Mouse (Mus musculus) lung, adult 2 months (tissue): ENCODE measurements around the gene Cd2ap. TPM values are rescaled to one million over a fixed set of nuclear protein-coding genes. Genes with fewer than 3 reads are reported as not detected.

Experiments
- DNase-seq: peaks from one replicate; pipeline ENCODE4 v3.0.0; 2022
- H3K4me1 ChIP-seq: fragments of 200-500 bp; 2 replicates; pipeline ENCODE4 v1.6.1; 2011; ENCODE audit warnings: low read length; ENCODE audit not compliant: control insufficient read depth, insufficient read depth
- H3K4me3 ChIP-seq: fragments of 200-500 bp; replicated peaks from 2 replicates; pipeline ENCODE3; 2011; ENCODE audit warnings: low read depth, mild to moderate bottlenecking, control low read depth, low read length; ENCODE audit errors: extremely low read depth
- CTCF ChIP-seq: fragments of 200-500 bp; IDR thresholded peaks from 2 replicates; pipeline ENCODE4 v1.5.1; 2011; ENCODE audit warnings: mild to moderate bottlenecking, low read length, control low read depth; ENCODE audit not compliant: insufficient read depth
- POLR2A ChIP-seq: fragments of 200-500 bp; IDR thresholded peaks from 2 replicates; pipeline ENCODE4 v1.6.1; 2011; ENCODE audit warnings: low read depth, mild to moderate bottlenecking, control low read depth, low read length, borderline replicate concordance; ENCODE audit errors: extremely low read depth
- WGBS: fragments of 180-500 bp; shearing (Covaris S2); methylation state at CpG from one replicate; pipeline ENCODE4 v1.1.7; 2018; 5-methylcytosine and 5-hydroxymethylcytosine counted together
- polyA plus RNA-seq: library from polyadenylated mRNA; depleted of rRNA; stranded (reverse); fragments of >200 nt; gene quantifications from 2 replicates; pipeline ENCODE4 v1.2.3, GENCODE M21; 2012

Cd2ap gene
- polyA plus RNA-seq, 1 experiment = 13.9 TPM

DNA sequence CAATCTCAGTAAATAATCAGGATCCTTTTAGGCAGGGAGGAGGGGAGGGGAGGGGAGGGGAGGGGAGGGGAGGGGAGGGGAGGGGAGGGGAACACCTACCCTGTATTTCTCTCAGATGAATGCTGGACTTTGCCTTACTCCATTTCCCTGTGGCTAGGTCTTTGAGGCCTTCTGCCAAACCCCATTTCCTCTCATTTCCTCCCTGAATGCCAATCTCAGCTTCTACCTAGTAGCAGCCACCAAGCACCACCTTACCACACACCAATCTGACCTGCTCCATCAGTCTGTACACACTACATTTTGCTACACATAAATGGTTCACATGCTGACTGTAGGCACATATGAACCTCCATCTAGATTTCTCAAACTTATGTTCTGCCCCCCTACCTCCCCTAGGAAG lies 6.0 kb downstream of the Cd2ap start:
- DNase-seq = no peak
- H3K4me3 ChIP-seq = no peak overlapping the region
- no peak for TF ChIP-seq POLR2A
- TF ChIP-seq CTCF = no peak
- H3K4me1 ChIP-seq = peaks cover 8% of the 10 kb centered on the region

DNA sequence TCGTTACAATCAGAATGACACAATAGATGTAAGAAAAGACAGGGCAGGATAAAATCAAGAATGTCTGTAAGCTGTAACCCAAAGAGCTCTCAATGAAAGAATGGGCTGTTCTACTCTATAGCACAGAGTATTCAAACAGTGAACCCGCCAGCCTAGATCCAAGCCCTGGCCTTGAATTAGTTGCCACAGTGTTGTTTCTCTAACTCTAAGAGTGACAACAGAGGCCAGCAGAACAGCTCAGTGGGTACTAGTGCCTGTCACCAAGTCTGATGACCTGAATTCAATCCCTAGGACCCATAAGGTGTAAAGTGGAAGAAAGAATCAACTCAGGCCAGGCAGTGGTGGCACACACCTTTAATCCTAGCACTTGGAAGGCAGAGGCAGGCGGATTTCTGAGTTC lies 13.3 kb downstream of the Cd2ap start:
- Histone ChIP-seq H3K4me1 (peaks cover 2% of the 10 kb centered on the region), H3K4me3 (no peak overlapping the region)
- WGBS = 83% methylated on average over 3 of the region's 3 CpGs
- no peak for DNase-seq
- TF ChIP-seq POLR2A (no peak), CTCF (no peak)

DNA sequence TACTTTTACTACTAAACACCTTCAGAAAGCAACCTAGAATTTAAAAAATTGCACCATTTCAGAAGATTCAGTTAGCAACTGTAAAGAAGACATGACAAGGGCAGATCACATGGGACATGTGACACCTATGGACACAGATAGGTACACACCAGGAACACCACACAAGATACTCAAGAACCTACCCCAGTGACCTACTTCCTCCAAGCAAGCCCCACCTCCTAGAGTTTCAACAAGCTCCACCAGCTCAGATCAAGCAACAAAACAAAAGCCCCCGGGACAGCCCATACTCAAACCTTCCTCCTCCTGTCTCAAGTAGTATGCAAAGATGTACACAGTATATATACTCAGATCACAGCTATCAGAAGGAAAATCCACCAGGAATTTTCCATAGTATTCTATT lies 16.1 kb downstream of the Cd2ap start:
- H3K4me3 ChIP-seq = no peak overlapping the region
- TF ChIP-seq POLR2A = no peak
- no peak for TF ChIP-seq CTCF
- H3K4me1 ChIP-seq = peaks cover 2% of the 10 kb centered on the region
- no peak for DNase-seq
- WGBS = 55% methylated on average over 1 of the region's 1 CpGs

DNA sequence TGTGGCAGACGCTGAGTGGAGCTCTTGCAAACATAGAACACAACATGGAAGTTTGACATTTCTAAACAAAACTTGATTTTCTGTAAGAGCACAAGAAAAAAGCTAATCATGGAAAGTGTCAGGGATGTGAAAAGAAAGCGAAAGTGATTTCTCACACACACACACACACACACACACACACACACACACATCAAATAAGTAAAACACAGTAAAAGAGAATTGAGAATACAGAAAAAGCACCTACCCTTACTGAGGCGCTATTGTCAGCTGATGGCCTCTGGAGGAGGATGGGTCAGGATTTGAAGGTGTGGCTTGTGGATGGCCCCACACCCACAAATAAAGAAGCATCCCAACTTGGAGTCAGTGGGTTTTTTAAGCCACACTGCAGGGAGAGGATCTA lies 19.0 kb downstream of the Cd2ap start:
- TF ChIP-seq POLR2A (no peak), CTCF (no peak)
- DNase-seq = no peak
- whole genome bisulfite sequencing = 62% methylated on average over 3 of the region's 3 CpGs
- H3K4me3 ChIP-seq = no peak overlapping the region
- H3K4me1 ChIP-seq = peaks cover 2% of the 10 kb centered on the region

DNA sequence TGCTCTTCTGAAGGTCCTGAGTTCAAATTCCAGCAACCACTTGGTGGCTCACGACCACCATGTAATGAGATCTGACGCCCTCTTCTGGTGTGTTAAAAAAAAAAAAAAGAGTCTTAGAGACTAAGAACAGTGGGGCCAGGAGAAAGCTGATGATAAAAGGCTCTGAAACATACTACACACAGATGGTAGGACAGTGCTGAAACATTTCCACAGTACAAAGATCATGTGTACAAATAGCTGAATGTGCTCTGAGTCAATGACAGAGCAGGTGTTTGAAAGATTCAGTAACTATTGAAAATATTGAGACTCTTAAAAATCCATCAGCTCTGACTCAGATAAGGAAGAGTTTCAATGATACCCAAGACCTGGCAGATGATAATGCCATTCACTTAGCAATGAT lies 29.4 kb downstream of the Cd2ap start:
- H3K4me3 ChIP-seq = no peak overlapping the region
- no peaks in the 10 kb centered on the region for H3K4me1 ChIP-seq
- DNase-seq = no peak
- 83% methylated on average over 2 of the region's 2 CpGs for WGBS
- TF ChIP-seq CTCF (no peak), POLR2A (no peak)

DNA sequence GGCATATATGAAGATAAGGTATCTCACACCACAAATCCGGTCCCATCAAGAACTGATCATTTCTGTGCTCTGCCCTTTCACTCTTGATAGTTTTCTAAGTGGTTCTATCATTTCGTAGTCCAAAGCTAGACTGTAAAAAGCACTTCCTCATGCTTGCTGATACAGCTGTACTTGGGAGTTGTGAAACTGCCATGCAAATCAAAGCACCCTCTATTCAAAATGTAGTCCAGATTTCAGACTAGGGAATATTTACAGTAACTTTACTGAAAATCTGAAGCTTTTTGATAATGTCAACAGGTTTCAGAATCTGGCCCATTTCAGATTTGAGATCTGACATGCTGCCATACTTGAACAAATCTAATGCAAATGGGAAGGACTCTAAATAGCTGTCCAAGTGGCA lies 39.3 kb downstream of the Cd2ap start:
- 52% methylated on average over 2 of the region's 2 CpGs for WGBS
- TF ChIP-seq POLR2A (no peak), CTCF (no peak)
- DNase-seq = no peak

DNA sequence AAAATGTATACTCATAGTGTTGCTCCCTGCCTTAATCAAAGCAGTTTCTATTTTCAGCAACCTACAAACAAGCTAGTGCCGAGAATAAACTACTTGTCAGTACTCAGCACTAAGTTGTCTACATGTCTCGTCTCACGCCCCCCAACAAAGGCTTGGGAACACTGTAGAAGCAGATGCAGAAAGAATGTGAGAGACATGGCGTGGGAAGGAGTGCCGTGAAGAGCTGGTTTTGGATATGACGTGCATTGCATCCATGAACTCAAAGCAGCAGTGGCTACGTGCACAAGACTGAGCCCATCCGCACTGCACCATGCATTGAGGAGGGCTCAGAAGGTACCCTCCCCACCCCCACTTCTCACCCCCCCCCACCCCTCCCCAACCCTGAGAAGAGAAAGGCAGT lies 53.7 kb downstream of the Cd2ap start:
- WGBS = 90% methylated on average over 8 of the region's 8 CpGs
- TF ChIP-seq CTCF (no peak), POLR2A (no peak)
- no peaks in the 10 kb centered on the region for H3K4me1 ChIP-seq
- no peak for DNase-seq
- no peak overlapping the region for H3K4me3 ChIP-seq

More for the DNA sequence above, 39.3 kb downstream of the Cd2ap start:
- Histone ChIP-seq H3K4me1 (no peaks in the 10 kb centered on the region), H3K4me3 (no peak overlapping the region)

DNA sequence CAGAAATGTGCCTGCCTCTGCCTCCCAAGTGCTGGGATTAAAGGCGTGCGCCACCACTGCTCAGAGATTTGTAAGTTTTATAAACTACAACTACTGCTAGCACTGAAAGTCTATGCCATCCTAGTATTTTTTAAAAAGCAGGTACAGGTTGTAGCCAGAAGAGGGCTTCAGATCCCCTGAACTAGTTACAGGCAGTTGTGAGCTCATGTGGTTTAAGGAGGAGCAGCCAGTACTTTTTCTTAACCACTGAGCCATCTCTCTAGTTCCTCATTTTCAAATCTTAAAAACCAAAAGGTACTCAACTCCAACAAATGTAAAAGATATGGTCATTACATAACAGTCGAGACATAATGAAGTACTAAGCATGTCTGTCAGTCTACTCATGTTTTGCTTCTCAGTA lies 61.1 kb downstream of the Cd2ap start:
- TF ChIP-seq CTCF = no peak
- no peak for TF ChIP-seq POLR2A
- H3K4me3 ChIP-seq = no peak overlapping the region
- H3K4me1 ChIP-seq = no peaks in the 10 kb centered on the region
- WGBS = 81% methylated on average over 3 of the region's 3 CpGs
- no peak for DNase-seq

DNA sequence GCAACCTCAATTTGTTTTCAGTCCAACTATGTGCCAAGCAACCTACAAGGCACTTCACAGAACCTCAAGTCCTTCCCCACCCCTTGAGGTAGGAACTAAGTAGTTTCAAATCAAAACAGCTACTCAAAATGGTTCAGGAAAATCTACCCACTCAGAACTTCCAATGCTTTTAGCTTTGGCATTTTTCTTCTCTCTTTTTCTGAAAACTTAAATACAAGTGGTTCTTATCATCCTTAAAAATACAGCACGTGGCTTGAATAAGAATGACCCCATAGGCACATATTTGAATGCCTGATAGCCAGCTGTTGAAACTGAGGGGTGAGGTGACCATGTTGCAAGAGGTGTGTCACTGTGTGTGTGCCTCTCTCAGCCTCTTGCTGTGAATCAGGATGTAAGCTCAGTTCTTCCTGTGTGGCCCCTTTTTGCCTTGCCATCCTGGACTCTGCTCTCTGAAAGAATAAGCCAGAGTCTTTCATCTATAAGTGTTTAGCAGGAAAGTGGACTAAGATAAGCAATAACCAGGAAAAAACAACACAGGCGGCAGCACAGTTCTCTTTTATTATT lies 84.0 kb downstream of the Cd2ap start:
- no peak overlapping the region for H3K4me3 ChIP-seq
- no peak for TF ChIP-seq CTCF
- TF ChIP-seq POLR2A = no peak
- H3K4me1 ChIP-seq = no peaks in the 10 kb centered on the region; the same call in 1 of the 2 replicates
- DNase-seq = no peak
- 52% methylated on average over 2 of the region's 2 CpGs for WGBS

DNA sequence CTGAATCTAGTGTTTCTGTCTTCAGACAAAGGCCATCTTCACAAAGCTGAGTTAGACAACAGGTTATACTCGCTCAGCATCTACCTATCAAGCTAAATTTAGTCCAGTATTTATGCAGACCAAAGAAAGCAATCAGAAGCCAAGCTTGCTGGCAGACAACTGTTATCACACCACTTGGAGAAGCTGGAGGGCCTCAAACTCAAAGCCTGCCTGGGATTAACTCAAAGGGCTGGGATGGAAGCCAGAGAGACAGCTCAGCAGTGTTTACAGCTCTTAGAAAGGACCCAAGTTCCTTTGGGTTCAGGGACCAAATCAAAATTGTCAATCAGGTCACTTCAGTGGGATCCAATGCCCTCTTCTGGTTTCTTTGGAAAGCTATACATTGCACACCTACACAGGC lies 85.7 kb downstream of the Cd2ap start:
- no peak for DNase-seq
- 55% methylated on average over 1 of the region's 1 CpGs for WGBS
- Histone ChIP-seq H3K4me3 (no peak overlapping the region), H3K4me1 (no peaks in the 10 kb centered on the region; the same call in 1 of the 2 replicates)
- no peak for TF ChIP-seq POLR2A
- TF ChIP-seq CTCF = no peak
